Mouse (Mus musculus) ZHBTc4 (cell line): ENCODE results near the gene Prss42.
"Not testable (repeated sequence)": the region's sequence is repeated elsewhere in the genome, so short reads cannot be mapped to it uniquely, and the experiment has no call there.

Source experiments
- DNase-seq: peaks from one replicate; pipeline ENCODE4 v3.0.0-alpha.2; 2011; ENCODE audit warnings: low read depth, low spot score

Gene Prss42

GRCm38 (mm10) chr9:110788169-110788568 lies 9.8 kb upstream of the Prss42 start:
- DNase-seq, result peak; percentile 67

GRCm38 (mm10) chr9:110790462-110790861 lies 7.5 kb upstream of the Prss42 start:
- DNase-seq, result no peak

- DNase-seq, result peak; percentile 91
Observed at GRCm38 (mm10) chr9:110797013-110797412, 953 bp upstream of the Prss42 start.

DNA sequence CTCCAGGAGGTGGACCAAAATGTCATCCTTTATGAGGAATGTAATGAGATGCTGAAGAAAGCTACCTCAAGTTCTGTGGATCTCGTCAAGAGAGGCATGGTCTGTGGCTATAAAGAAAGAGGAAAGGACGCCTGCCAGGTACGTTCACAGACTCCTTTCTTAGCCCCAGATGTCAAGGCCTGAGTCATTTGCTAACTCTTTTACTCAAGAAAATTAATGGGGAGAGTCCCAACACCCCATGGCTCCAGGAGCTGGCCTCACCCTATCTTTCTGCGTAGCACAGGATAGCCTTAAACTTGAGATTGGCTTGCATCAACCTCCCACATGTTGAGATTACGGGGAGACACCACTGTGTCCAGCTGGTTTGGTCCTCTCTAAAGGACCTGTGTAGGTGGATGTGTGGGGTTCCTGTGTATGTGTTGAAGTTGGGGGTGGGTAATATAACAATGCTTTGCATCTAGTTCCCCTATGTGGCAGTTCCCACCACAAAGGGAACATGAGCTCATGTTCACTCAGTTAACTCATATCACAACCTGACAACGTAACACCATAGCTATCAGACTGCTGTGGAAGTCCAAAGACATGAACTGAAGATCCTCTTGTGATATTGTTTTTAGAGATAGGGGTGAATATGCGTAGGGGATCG lies 3.0 kb downstream of the Prss42 start:
- no peak for DNase-seq

DNA sequence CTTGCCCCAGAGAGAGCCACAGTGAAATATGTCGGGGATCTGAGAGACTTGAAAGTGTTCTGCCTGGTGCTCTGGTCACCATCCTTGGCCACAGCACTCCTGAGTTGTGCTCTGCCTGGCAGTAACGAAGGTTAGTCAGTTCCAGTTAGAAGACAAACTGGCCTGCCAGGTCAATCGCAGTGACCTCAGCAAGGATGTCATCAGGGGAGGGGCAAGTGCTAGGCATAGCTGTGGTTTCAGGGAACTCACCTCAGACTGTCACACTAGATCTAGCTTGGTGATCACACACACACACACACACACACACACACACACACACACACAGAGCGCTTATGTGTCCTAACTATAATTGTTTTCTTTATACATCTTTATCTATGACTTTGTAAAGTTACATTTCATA lies 5.3 kb downstream of the Prss42 start:
- no peak for DNase-seq

- DNase-seq, result no peak
Observed at GRCm38 (mm10) chr9:110810051-110810450, 12.1 kb downstream of the Prss42 start.

DNA sequence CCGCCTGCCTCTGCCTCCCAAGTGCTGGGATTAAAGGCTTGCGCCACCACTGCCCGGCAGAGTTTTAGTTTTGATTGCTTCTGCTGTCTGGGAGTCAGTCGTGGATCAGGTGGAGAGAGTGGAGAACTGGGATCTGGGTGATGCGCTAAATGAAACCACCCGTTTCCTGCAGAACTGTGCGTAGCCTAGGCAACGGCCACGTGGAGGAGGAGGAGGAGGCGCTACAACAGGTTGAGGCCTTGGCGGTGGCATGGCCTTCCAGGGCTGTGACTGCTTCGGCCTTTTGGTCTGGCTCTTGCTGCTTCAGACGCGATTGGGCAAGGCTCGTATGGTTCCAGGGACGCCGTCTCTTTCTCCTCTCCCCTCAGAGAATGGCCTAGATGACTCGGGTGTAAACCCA lies 15.8 kb downstream of the Prss42 start, which contains the start of gene Prss44:
TSS of gene Prss44 (plus strand) at position 206 of the 400 bp plus-strand sequence.
- peak; percentile 64 for DNase-seq

- not testable (repeated sequence) for DNase-seq
Observed at GRCm38 (mm10) chr9:110820546-110820945, 22.6 kb downstream of the Prss42 start.

GRCm38 (mm10) chr9:110821436-110821835 lies 23.5 kb downstream of the Prss42 start:
- DNase-seq, result no peak

GRCm38 (mm10) chr9:110825426-110825825 lies 27.5 kb downstream of the Prss42 start:
- DNase-seq, result no peak

GRCm38 (mm10) chr9:110825832-110826231 lies 27.9 kb downstream of the Prss42 start:
- no peak for DNase-seq

GRCm38 (mm10) chr9:110826390-110826789 lies 28.4 kb downstream of the Prss42 start, which contains the start of gene Prss43:
TSS of gene Prss43 (plus strand) at chr9:110826690.
- no peak for DNase-seq

- peak; percentile 93 for DNase-seq
Observed at GRCm38 (mm10) chr9:110833021-110833420, 35.1 kb downstream of the Prss42 start.

DNA sequence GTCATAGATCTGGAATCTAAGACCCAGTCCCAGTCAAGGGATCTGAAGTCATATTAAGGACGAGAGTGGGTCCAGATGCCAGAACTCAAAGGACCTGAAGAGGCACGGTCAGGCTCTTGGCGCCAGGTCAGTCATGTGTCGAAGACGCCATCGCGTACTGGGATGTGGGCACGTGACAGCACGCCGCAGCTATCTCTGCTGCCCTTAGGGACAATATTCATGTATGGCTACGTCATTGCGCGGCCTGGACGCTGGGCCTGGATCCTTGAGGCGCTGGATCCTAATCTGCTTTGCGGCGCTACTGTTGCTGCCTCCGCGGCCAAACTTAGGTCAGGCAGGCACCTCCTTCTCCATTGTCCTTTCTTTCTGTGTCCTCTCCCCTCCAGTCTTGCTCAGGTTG lies 36.4 kb downstream of the Prss42 start, which contains the start of gene Prss45:
TSS of gene Prss45 (plus strand) at position 178 of the 400 bp plus-strand sequence.
- DNase-seq, result no peak

- no peak for DNase-seq
Observed at GRCm38 (mm10) chr9:110834961-110835360, 37.0 kb downstream of the Prss42 start.

DNA sequence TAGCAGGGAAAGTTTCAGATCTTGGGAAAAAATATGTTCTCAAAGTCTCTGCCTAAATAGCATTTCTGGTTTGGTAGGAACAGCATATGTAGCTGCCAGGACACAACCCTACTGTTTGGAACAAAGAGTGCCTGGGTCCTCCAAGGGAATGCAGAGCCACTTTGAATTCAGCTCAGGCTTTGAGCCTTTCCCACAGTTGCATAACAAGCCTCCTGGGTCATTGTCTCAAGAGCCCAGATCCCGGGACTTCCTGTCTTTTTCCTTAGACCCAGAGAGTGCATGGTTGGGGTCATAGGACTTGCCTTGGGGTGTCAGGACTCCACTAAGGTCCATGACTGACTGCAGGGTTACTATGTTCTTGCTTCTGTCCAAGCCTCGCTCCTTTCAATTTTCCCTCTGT lies 38.1 kb downstream of the Prss42 start:
- DNase-seq, result no peak

DNA sequence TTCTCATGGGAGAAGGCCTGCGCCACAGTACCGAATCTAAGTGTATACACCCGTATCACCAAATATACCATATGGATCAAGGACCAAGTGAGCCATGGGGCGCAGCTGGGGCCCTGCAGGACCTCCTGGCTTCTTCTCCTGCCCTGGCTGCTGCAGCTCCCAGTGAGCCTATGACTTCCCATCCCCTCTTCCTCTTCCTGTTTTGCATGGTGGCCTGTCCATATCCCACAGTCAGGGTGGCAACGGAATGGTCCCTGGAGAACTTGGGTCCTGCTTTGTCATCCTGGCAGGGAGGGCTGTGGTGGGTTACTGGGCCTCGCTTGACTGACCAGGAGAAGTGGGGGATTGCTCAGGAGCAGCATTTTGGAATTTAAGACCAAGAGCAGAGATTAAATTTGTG lies 42.9 kb downstream of the Prss42 start:
- no peak for DNase-seq

GRCm38 (mm10) chr9:110841438-110841837 lies 43.5 kb downstream of the Prss42 start:
- DNase-seq, result no peak

DNA sequence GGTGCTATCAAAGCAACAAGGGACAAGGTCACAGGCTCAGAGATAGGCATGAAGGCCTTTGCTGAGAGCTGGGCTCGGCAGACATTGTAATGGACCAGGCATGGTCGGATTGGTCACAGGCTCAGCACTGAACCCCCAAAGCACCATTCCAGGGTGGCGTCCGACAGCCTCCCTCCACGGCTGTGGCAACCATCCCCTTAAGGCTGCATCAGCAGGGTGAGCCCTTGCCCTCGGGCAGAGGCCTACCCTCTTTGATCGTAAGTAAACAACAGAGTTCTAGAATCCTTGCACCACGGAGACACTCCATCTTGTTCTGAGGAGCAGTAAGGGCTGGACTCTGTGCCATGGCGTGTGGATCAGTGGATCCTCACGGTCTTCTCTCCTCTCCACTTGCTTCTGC lies 46.2 kb downstream of the Prss42 start, which contains the start of gene Prss46:
TSS of gene Prss46 (plus strand) at position 301 of the 400 bp plus-strand sequence.
- no peak for DNase-seq

GRCm38 (mm10) chr9:110849162-110849561 lies 51.2 kb downstream of the Prss42 start:
- no peak for DNase-seq
